Mouse (Mus musculus): Measurements from ENCODE around the gene Hivep3. TPM values are rescaled to one million over a fixed set of nuclear protein-coding genes. Genes with fewer than 3 reads are reported as not detected.

Gene Hivep3
- total RNA-seq, 2 experiments from 2014 or later = 10.6 to 12.0 TPM

GRCm38 (mm10) chr4:119814185-119815132 is 80.9 kb downstream of the Hivep3 start:
- DNase-seq (ENCODE audit: low spot score in 2 of 2) = no peak

- DNase-seq (ENCODE audit: low spot score in 2 of 2) = no peak
Observed at GRCm38 (mm10) chr4:119815133-119815792, 81.7 kb downstream of the Hivep3 start.

GRCm38 (mm10) chr4:119815793-119816161 is 82.2 kb downstream of the Hivep3 start:
- no peak for DNase-seq (ENCODE audit: low spot score in 2 of 2)

DNA sequence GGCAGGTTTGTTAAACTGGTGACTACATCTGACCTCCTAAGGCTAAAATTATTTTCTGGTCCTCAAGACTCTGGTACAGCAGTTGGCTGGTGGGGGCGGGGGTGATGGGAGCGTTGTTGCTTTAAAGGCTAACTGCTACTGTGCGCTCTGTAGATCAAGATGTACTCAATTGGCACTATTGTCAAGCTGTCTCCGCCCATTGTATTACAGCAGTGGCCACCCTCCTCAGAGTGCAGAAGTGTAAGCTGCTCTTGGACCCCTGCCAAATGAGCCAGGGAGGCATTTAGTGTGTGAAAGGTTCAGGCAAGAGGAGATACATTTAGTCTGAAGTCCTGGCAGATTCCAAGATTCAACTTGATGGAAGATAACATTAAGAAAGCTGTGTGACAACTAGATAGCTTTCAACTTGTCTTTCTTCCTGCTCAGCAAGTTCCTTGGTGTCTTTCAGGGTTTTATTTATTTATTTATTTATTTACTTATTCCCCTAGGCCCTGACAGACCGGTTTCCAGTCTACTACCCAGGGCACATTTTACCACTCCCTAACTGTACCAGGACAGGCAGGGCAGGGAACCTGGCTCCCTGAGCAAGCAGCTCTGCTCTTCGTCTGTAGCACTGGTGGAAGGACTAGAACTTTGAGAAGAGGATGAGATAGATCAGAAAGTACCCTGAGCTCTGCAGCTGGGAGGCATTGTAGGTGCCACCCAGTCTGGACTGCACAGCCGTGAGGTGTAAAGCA is 83.2 kb downstream of the Hivep3 start:
- DNase-seq (ENCODE audit: low spot score in 2 of 2) = no peak

GRCm38 (mm10) chr4:119825956-119826355 is 92.4 kb downstream of the Hivep3 start:
- no peak for DNase-seq (ENCODE audit: low spot score in 2 of 2)

DNA sequence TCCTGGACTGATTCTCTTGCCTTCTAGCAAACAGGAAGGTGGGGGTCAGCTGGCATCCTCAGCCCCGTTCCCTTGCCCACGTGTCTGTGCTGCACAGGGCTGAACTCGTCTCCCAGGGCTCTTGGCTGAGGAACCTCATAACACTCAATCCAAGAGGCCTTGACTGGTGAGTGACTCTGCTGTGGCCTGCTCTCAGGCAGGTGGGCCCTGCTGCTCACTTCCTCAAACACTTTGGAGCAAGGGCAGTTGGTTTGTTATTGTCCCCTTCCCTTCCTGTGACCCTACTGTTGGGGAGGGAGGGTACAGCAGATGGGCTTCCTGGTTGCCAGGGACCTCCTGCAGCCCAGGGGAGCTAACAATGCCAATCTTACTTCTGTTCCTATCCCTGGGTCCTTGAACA is 94.8 kb downstream of the Hivep3 start:
- DNase-seq (ENCODE audit: low spot score in 2 of 2) = no peak

DNA sequence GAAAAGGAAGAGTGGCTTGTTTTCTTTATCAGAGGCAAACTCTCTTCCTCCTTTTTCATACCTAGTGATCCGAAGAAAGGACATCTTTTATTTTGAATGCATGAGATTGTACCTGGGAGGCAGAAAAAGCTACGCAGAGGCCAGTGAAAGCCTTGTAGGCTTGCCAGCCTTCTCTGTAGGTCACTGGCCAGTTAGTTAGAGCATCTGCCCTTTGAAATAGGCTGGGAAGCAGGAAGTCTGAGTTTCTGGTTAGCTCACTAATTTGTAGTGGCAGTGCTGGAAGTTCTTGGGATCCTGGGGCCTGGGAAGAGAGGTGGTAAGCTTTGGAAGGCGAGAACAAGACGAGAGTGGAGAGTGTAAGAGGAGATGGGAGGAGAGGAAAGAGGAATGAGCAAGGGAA is 95.4 kb downstream of the Hivep3 start:
- DNase-seq (ENCODE audit: low spot score in 2 of 2) = no peak

GRCm38 (mm10) chr4:119833333-119833732 is 99.7 kb downstream of the Hivep3 start:
- DNase-seq (ENCODE audit: low spot score in 2 of 2) = no peak

GRCm38 (mm10) chr4:119833884-119834283 is 100.3 kb downstream of the Hivep3 start:
- no peak for DNase-seq (ENCODE audit: low spot score in 2 of 2)

GRCm38 (mm10) chr4:119836181-119836580 is 102.6 kb downstream of the Hivep3 start:
- no peak for DNase-seq (ENCODE audit: low spot score in 2 of 2)

DNA sequence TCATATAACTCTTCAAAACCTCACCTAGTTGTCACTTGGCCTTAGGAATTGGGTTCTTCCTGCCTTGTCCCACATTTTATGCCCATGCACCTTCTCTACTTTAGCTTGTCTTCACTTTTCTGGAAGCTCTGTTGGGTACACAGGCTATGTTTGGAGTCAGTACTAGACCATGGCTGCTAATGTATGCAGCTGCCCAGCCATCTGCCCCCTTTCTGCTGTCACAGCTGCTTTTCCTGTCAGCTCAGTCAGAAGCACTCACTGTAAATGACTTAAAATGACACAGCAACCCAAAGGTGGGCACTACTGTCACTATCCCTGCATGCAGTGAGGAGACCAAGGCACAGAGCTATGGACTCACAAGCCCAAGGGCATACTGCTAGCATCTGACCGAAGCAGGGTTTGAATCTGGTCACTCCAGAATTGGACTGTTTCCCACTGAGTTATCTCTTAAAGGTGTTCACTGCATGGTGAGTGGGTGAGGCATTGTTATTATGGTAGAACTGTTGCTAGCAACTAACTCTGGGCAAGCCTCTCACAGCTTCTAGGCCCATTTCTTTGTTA is 104.0 kb downstream of the Hivep3 start:
- no peak for DNase-seq (ENCODE audit: low spot score in 2 of 2)

DNA sequence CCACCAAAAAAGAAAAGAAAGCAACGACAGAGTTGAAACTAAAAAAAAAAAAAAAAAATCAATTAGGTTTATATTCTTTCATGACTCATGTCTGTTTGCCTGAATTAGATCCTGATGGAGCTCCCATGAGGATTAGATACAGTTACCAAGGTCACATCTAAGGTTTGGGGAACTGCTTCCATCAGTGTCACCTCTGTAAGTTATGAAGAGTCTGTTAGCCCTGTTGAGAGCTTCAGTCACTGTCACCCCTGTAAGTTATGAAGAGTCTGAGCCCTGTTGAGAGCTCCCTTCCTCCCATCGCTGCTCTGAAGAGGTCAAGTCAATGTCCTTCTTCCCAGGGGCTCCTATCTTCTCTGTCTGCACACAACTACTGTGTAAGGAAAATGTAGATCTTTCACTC is 104.7 kb downstream of the Hivep3 start:
- DNase-seq (ENCODE audit: low spot score in 2 of 2) = no peak

- no peak for DNase-seq (ENCODE audit: low spot score in 2 of 2)
Observed at GRCm38 (mm10) chr4:119843294-119843693, 109.7 kb downstream of the Hivep3 start.

- DNase-seq (ENCODE audit: low spot score in 2 of 2) = no peak
Observed at GRCm38 (mm10) chr4:119844267-119844666, 110.7 kb downstream of the Hivep3 start.

DNA sequence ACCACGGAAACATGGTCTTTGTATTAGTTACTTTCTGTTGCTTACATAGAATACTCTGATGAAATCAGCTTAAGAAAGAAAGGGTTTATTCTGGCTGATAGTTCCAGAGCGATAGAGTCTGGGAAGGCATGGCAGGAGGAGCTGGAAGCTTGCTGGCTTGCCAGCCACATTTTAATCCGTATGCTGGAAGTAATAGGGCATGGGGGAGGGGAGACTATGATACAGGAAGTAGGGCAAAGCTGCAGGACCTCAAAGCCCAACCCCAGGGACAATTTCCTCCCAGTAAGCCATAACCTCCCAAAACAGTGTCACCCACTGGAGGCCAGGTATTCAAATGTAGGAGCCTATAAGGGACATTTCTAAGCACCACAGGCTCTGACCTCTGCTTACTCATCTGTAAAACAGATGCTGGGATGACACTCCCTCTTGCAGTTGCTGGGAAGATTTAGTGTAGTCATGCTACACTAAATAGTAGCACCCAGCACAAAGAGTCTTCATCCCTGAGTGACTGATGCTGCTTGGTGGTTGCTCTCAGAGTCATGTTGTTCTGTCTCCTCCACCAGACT is 112.1 kb downstream of the Hivep3 start:
- DNase-seq (ENCODE audit: low spot score in 2 of 2) = no peak

GRCm38 (mm10) chr4:119852483-119852882 is 118.9 kb downstream of the Hivep3 start:
- no peak for DNase-seq (ENCODE audit: low spot score in 2 of 2)

GRCm38 (mm10) chr4:119854307-119855144 is 120.9 kb downstream of the Hivep3 start:
- DNase-seq (ENCODE audit: low spot score in 2 of 2) = no peak

- no peak for DNase-seq (ENCODE audit: low spot score in 2 of 2)
Observed at GRCm38 (mm10) chr4:119859454-119859853, 125.9 kb downstream of the Hivep3 start.

DNA sequence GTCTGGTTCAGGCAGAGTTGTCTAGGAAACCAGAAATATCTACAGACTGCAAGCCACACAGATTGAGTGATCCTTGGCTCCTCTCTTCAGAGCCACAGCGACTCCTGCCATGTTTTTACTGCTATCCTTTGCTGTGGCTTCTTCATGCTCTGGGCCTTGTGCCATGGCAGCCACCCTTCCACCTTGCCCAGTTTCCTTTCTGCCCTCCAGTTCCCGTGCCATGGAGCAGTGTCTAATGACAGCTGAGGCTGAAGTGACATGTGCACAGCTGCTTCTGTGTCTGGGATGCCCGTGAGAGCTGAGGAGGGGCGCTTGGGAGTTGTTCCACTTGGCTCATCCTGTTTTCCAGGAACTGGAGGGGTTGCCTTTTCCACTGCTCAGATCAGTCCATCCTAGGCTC is 127.4 kb downstream of the Hivep3 start:
- DNase-seq (ENCODE audit: low spot score in 2 of 2) = no peak

DNA sequence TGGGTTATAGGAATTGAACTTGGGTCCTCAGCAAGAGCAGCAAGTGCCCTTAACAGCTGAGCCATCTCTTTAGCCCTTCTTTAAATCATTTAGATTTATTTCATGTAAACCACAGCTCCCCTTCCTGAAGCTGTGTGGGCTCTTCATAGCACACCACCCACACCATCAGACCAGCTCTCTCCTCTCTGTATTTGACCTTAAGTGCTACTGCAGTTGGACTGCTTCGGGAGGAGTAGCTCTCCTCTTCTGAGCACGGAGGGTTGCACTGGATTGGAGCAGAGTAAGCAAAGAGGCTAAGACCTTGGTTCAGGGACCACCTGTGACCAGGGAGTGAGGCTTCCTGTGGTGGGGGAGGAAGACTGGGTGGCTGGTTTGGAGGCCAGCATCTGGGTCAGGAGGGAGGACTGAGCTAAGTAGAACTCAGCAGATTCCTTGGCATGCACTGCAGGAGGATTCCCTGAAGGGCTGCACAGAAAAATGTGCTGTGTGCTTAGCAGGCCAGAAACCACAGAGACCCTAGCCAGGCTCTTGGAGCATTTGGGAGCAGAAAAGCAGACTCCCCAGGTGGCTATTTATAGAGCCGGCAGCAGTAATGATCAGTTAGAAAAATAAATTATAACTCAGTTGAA is 132.4 kb downstream of the Hivep3 start:
- DNase-seq (ENCODE audit: low spot score in 2 of 2) = no peak
